Mouse (Mus musculus) liver, adult 2 months (tissue): ENCODE results near the gene Gm2431.
"Not testable (repeated sequence)": the region's sequence is repeated elsewhere in the genome, so short reads cannot be mapped to it uniquely, and the experiment has no call there.

Experiments
- CTCF ChIP-seq: fragments of 200-500 bp; IDR thresholded peaks from 2 replicates; pipeline ENCODE4 v1.5.1; 2011; ENCODE audit warnings: low read depth, low read length, control low read depth
- POLR2A ChIP-seq: fragments of 200-500 bp; IDR thresholded peaks from 2 replicates; pipeline ENCODE4 v1.6.1; 2011; ENCODE audit warnings: low read length, control low read depth; ENCODE audit not compliant: insufficient read depth; ENCODE audit errors: extremely low read depth

GRCm38 (mm10) chr7:142303929-142304328 lies 45.8 kb upstream of the Gm2431 start:
- TF ChIP-seq CTCF, POLR2A: not testable (repeated sequence)
